Mouse (Mus musculus) mature B cell (primary cell): ENCODE data around the gene Iqcg.

Experiments
- in situ Hi-C: fragments of 300-500 bp; cut with MboI; formaldehyde crosslinking; loops from 2 replicates; pipeline ENCODE4 v1.14.3; 2019

Gene Iqcg

GRCm38 (mm10) chr16:32980227-32980626 is 75.8 kb downstream of the Iqcg start:
- in situ Hi-C loops = no loop called here

GRCm38 (mm10) chr16:32973047-32973446 is 83.0 kb downstream of the Iqcg start:
- in situ Hi-C loops = no loop called here

DNA sequence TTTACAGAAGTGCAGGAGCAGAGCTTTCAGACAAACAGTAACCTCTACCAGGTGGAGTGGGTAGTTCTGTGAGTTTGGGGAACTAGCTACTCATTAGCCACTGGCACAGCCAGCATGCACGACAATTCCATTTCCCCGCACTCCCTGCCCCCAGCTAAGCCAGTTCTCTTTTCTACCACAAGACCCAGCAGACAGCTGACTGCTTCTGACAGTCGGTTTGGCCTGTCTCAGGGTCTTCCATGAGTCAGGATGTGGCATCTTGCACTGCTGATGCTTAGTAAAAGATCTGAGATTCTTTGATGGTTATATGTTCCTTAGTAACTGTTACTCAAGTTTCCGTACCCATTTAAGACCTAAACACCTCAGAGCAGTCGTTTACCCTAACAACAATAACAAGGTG is 83.5 kb downstream of the Iqcg start:
- in situ Hi-C loops = no loop called here
